Mouse (Mus musculus): ENCODE measurements around the gene Tmem178b. TPM values are rescaled to one million over a fixed set of nuclear protein-coding genes. Genes with fewer than 3 reads are reported as not detected.

Tmem178b gene
- polyA plus RNA-seq, 1 experiment, result 0.02 TPM

GRCm38 (mm10) chr6:40131936-40132335, 258.9 kb downstream of the Tmem178b start:
- Histone ChIP-seq H3K36me3 (ENCODE audit: control insufficient read depth, insufficient read depth) (no peaks in the 10 kb centered on the region), H3ac (ENCODE audit: control insufficient read depth, insufficient read length) (no peak overlapping the region), H3K4me3 (no peak overlapping the region), H3K79me2 (ENCODE audit: control insufficient read depth, insufficient read depth) (no peaks in the 10 kb centered on the region), H3K4me2 (ENCODE audit: low read depth) (no peak overlapping the region), H3K27me3 (ENCODE audit: control insufficient read depth, insufficient read depth, insufficient read length) (no peaks in the 10 kb centered on the region)
- TF ChIP-seq SRF (IDR thresholded peaks at IDR 0.05; ENCODE audit: control insufficient read depth, insufficient read length, low read depth) (no peak), USF1 (IDR thresholded peaks at IDR 0.05; ENCODE audit: low read depth) (no peak), MYOD1 (IDR thresholded peaks at IDR 0.05; ENCODE audit: control insufficient read depth in 1 of 3, insufficient read length in 2 of 3, low read depth in 2 of 3) (no peak), E2F4 (IDR thresholded peaks at IDR 0.05; ENCODE audit: insufficient read depth) (no peak), POLR2A (IDR thresholded peaks at IDR 0.05; ENCODE audit: insufficient read length, low read depth) (no peak), TCF12 (IDR thresholded peaks at IDR 0.05; ENCODE audit: insufficient read depth, poor library complexity, severe bottlenecking) (no peak), MYOG (IDR thresholded peaks at IDR 0.05; ENCODE audit: control insufficient read depth in 1 of 3, insufficient read depth in 1 of 3, insufficient read length in 2 of 3, low read depth in 2 of 3) (no peak), TCF3 (IDR thresholded peaks at IDR 0.05; ENCODE audit: insufficient read length, low read depth) (no peak), POLR2AphosphoS2 (IDR thresholded peaks at IDR 0.05; ENCODE audit: insufficient read length, low read depth) (no peak), MAX (IDR thresholded peaks at IDR 0.05; ENCODE audit: low read depth) (no peak), REST (IDR thresholded peaks at IDR 0.05; ENCODE audit: insufficient read depth, insufficient read length) (no peak), CEBPB (IDR thresholded peaks at IDR 0.05; ENCODE audit: insufficient read depth, poor library complexity, severe bottlenecking) (no peak)

- no peak overlapping the region for H3K4me2 ChIP-seq (ENCODE audit: low read depth)
- TF ChIP-seq SRF (IDR thresholded peaks at IDR 0.05; ENCODE audit: control insufficient read depth, insufficient read length, low read depth) (no peak), E2F4 (IDR thresholded peaks at IDR 0.05; ENCODE audit: insufficient read depth) (no peak), TCF3 (IDR thresholded peaks at IDR 0.05; ENCODE audit: insufficient read length, low read depth) (no peak), TCF12 (IDR thresholded peaks at IDR 0.05; ENCODE audit: insufficient read depth, poor library complexity, severe bottlenecking) (no peak), MAX (IDR thresholded peaks at IDR 0.05; ENCODE audit: low read depth) (no peak)
- no peak overlapping the region for H3K4me3 ChIP-seq
- no peaks in the 10 kb centered on the region for H3K27me3 ChIP-seq (ENCODE audit: control insufficient read depth, insufficient read depth, insufficient read length)
- no peaks in the 10 kb centered on the region for H3K79me2 ChIP-seq (ENCODE audit: control insufficient read depth, insufficient read depth)
- no peak overlapping the region for H3ac ChIP-seq (ENCODE audit: control insufficient read depth, insufficient read length)
- H3K36me3 ChIP-seq (ENCODE audit: control insufficient read depth, insufficient read depth), result no peaks in the 10 kb centered on the region
Measured at GRCm38 (mm10) chr6:40133436-40133835, 260.4 kb downstream of the Tmem178b start.

- H3ac ChIP-seq (ENCODE audit: control insufficient read depth, insufficient read length), result no peak overlapping the region
- H3K4me2 ChIP-seq (ENCODE audit: low read depth), result no peak overlapping the region
- no peaks in the 10 kb centered on the region for H3K79me2 ChIP-seq (ENCODE audit: control insufficient read depth, insufficient read depth)
- H3K36me3 ChIP-seq (ENCODE audit: control insufficient read depth, insufficient read depth), result no peaks in the 10 kb centered on the region
- H3K4me3 ChIP-seq, result no peak overlapping the region
- H3K27me3 ChIP-seq (ENCODE audit: control insufficient read depth, insufficient read depth, insufficient read length), result no peaks in the 10 kb centered on the region
- no peak for TF ChIP-seq POLR2A (IDR thresholded peaks at IDR 0.05; ENCODE audit: insufficient read length, low read depth)
- TF ChIP-seq CEBPB (IDR thresholded peaks at IDR 0.05; ENCODE audit: insufficient read depth, poor library complexity, severe bottlenecking), result no peak
- TF ChIP-seq MAX (IDR thresholded peaks at IDR 0.05; ENCODE audit: low read depth), result no peak
- no peak for TF ChIP-seq USF1 (IDR thresholded peaks at IDR 0.05; ENCODE audit: low read depth)
- no peak for TF ChIP-seq REST (IDR thresholded peaks at IDR 0.05; ENCODE audit: insufficient read depth, insufficient read length)
- no peak for TF ChIP-seq SRF (IDR thresholded peaks at IDR 0.05; ENCODE audit: control insufficient read depth, insufficient read length, low read depth)
- no peak for TF ChIP-seq TCF3 (IDR thresholded peaks at IDR 0.05; ENCODE audit: insufficient read length, low read depth)
- TF ChIP-seq POLR2AphosphoS2 (IDR thresholded peaks at IDR 0.05; ENCODE audit: insufficient read length, low read depth), result no peak
- TF ChIP-seq MYOG (IDR thresholded peaks at IDR 0.05; ENCODE audit: control insufficient read depth in 1 of 3, insufficient read depth in 1 of 3, insufficient read length in 2 of 3, low read depth in 2 of 3), result peak in 2 of 3 experiments; percentile 4 to 75
- no peak for TF ChIP-seq E2F4 (IDR thresholded peaks at IDR 0.05; ENCODE audit: insufficient read depth)
- TF ChIP-seq MYOD1 (IDR thresholded peaks at IDR 0.05; ENCODE audit: control insufficient read depth in 1 of 3, insufficient read length in 2 of 3, low read depth in 2 of 3), result peak in 2 of 3 experiments; percentile 82 to 84
- TF ChIP-seq TCF12 (IDR thresholded peaks at IDR 0.05; ENCODE audit: insufficient read depth, poor library complexity, severe bottlenecking), result no peak
Measured at GRCm38 (mm10) chr6:40135716-40136115, 262.6 kb downstream of the Tmem178b start.

GRCm38 (mm10) chr6:40137346-40137745, 264.3 kb downstream of the Tmem178b start:
- Histone ChIP-seq H3K79me2 (ENCODE audit: control insufficient read depth, insufficient read depth) (no peaks in the 10 kb centered on the region), H3K4me3 (no peak overlapping the region), H3K4me2 (ENCODE audit: low read depth) (no peak overlapping the region), H3ac (ENCODE audit: control insufficient read depth, insufficient read length) (no peak overlapping the region), H3K36me3 (ENCODE audit: control insufficient read depth, insufficient read depth) (no peaks in the 10 kb centered on the region), H3K27me3 (ENCODE audit: control insufficient read depth, insufficient read depth, insufficient read length) (no peaks in the 10 kb centered on the region)
- TF ChIP-seq CEBPB (IDR thresholded peaks at IDR 0.05; ENCODE audit: insufficient read depth, poor library complexity, severe bottlenecking), result no peak
- no peak for TF ChIP-seq E2F4 (IDR thresholded peaks at IDR 0.05; ENCODE audit: insufficient read depth)
- no peak for TF ChIP-seq POLR2A (IDR thresholded peaks at IDR 0.05; ENCODE audit: insufficient read length, low read depth)

- no peak overlapping the region for H3K4me3 ChIP-seq
- peak overlapping the region; percentile 54 for H3K4me2 ChIP-seq (ENCODE audit: low read depth)
- no peaks in the 10 kb centered on the region for H3K36me3 ChIP-seq (ENCODE audit: control insufficient read depth, insufficient read depth)
- H3K27me3 ChIP-seq (ENCODE audit: control insufficient read depth, insufficient read depth, insufficient read length), result no peaks in the 10 kb centered on the region
- H3ac ChIP-seq (ENCODE audit: control insufficient read depth, insufficient read length), result no peak overlapping the region
- no peak for TF ChIP-seq SRF (IDR thresholded peaks at IDR 0.05; ENCODE audit: control insufficient read depth, insufficient read length, low read depth)
- H3K79me2 ChIP-seq (ENCODE audit: control insufficient read depth, insufficient read depth), result no peaks in the 10 kb centered on the region
Measured at GRCm38 (mm10) chr6:40137831-40138520, 264.9 kb downstream of the Tmem178b start.

Data from myocyte (in vitro differentiated cells).